Mouse (Mus musculus) cerebellum, adult 9-11 months (tissue): ENCODE data around the gene Usp12.

Experiments used
- DNase-seq: peaks from one replicate; pipeline ENCODE4 v3.0.0; 2022

The Usp12 gene

GRCm38 (mm10) chr5:146691745-146692144 is 103.1 kb downstream of the Usp12 start:
- no peak for DNase-seq

DNA sequence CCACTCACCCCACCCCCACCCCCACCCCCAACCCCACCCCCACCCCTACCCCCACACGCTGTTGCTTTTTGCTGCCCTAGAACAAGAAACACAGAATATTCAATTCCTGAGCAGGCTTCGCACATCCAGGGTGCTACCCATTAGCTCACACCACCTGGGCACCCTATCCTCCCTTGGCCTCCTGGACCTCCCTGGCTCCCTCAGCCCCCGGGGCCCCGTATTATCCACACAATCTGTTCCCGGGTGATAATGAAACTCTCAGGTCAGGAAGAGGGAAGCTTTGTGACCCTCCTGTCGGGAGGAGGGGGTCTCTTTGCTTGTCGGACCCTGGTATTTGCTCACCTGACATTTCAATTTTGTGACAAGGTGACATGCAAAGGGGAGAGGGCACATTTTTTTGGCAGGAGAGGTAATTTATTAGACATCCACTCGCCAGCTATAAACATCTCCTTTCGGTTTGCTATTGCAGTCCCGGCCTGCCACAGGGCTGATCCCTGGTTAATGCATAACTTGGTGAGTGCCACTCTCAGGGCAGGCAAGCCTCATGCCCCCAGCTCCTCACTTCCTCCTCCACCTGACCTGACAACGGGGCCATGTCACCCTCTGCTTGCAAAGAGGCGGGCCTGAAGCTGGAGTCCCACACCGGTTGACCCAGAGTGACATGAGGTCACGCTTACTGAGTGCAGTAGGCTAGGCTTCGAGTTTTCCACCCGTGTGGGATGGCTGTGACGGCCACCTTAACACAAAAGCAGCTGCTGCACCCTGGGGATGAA is 107.1 kb downstream of the Usp12 start:
- DNase-seq, result no peak

DNA sequence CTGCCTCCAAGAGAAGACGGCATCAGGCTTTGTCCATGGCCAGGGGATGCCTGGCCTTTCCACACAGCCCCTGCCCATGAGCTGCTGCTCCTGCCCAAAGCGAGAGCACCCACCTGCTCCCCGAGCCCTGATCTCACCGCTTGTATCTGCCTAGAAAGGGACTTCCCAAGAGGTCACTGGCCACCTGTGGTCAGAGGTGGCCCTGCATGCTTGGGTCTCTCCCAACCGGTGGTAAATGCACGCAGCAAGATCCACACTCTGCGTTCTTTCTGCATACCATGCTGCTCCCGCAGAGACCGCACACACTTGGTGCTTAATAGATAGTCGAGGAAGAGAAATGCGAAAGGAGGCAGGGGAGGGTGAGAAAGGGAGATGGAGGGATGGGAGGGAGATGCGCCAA is 107.9 kb downstream of the Usp12 start:
- DNase-seq, result no peak
